Mouse (Mus musculus) erythroid progenitor cell, adult 5-6 weeks (primary cell): ENCODE results near the gene Zfp169. TPM values are rescaled to one million over a fixed set of nuclear protein-coding genes. Genes with fewer than 3 reads are reported as not detected.

Source experiments
- ATAC-seq: replicated peaks from 2 replicates; pipeline ENCODE4 v1.8.0; 2016; ENCODE audit warnings: moderate number of reproducible peaks, mild to moderate bottlenecking, moderate TSS enrichment, inconsistent platforms; ENCODE audit not compliant: poor library complexity, low FRiP score, severe bottlenecking
- total RNA-seq, 2 experiments: library from RNA; stranded (forward) in 1 of 2; stranded (reverse) in 1 of 2; fragments of 150-400 nt in 1 of 2; fragments of 186-747, 209-891 nt in 1 of 2; gene quantifications; 2 replicates each; pipeline versions ENCODE4 v1.2.3 to v1.2.4; 2015 to 2017; ENCODE audit warnings: low replicate concordance in 2 of 2

Gene Zfp169
- total RNA-seq (2015; ENCODE audit: low replicate concordance) (1.1 and 1.7 TPM in 2 replicates), total RNA-seq (2017; ENCODE audit: low replicate concordance) (1.3 and 2.2 TPM in 2 replicates)

DNA sequence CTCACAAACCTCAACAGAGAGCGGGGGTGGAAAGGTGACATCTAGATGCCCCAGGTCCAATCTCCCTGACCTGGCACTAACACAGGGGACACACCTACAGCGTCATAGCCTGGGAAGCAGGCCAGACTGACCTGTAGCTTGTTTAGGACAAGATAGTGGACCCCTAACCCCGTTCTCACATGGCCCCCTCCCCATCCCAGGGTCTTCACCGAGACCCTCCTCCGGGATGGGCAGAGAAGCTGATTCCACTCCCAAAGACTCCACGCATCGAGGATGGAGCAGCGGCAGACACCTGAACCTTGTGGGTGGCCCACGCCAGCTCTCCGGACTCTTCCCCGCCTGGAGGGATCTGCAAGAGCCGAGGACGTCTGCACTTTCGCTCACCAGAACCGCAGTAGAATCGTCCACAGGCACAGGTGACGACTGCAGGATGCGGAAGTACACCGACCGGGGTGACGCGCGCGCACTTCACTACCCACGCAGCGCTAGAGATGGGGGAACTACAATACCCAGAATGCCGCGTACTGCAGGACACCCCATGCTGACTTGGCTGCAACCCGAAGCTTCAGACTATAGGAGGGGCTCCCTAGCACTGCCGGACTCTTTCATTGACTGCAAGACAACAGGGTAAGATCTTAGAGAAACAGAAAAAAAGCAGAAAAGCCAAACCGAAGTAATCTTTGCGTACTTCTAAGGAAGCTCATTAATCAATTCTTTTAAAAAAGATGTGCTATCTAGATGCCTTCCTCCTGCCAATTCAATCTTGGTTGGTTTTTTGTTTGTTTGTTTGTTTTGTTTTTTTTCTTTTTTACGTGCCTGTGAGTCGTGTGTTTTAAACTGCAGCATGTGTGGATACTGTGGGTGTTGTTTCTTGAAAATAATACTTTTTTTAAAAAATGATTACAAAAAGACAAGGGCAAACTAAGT lies at the start of gene Zfp169, which contains the start of gene A830005F24Rik:
TSS of gene Zfp169 (minus strand) at position 449 of the 927 bp plus-strand sequence.
TSS of gene A830005F24Rik (plus strand) at position 568 of the 927 bp plus-strand sequence.
- ATAC-seq: peak; percentile 77

DNA sequence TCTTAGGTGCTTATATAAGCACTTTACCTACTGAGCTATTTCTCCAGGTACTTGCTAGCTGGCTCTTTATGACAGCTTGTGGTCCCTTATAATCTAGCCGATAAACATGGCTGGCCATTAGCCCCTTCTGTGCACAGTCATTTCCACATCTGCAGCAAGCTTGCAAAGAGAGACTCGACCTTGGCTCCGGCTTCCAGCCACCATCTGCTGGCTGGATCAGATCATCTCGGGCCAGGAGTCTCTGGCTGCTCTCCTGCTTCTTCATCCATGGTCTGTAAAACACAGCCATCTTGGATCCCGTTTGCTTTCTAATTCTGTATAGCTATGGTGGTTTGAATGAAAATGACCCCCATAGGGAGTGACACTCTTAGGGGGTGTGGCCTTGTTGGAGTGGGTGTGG lies 49.1 kb upstream of the Zfp169 start:
- ATAC-seq: no peak

DNA sequence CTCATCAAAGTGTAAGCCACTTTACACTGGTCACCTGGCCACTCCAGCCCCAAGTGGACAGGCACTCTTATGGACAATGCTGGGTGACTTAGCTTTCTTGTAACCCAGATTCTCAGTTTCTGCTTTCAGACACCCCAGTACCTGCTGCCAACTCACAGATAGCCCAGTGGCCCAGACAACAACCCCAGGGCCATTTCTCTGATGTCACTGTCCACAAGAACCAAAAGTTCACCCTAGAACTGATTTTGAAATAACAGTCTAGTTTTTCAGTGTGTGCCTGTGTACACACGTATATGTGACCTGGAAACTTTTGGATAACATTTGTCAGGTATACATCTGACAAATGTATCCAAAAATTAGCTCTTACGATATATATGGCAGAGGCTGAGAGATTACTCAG lies 48.2 kb upstream of the Zfp169 start:
- no peak for ATAC-seq

DNA sequence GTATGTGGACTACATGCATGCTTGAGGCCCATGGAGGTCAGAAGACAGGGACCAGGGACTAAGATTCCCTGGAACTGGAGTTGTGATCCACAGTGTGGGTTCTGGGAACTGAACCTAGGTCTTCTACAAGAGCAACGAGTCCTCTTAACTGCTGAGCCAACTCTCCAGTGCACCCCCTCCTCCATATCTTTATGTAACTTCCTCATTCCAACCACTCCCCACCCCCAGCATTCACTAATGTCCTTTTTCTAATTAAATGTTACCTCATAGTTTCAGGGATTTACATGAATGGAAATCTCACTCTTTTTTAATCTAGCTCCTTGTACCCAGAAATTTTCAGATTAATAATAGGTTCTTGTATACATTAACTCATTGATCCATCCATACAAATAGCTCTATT lies 42.7 kb upstream of the Zfp169 start:
- ATAC-seq: no peak

DNA sequence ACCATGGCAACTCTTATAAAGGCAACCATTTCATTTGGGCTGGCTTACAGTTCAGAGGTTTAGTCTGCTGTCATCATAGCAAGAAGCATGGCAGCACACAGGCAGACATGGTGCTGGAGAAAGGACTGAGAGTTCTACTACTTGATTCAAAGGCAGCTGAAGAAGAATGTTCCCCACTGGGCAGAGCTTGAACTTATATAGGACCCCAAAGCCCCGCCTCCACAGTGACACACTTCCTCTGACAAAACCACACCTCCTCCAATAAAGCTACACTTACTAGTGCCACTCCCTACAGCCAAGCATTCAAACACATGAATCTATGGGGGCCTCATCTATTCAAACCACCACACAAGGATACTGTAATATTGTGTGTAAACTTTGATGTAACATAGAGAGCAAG lies 41.3 kb upstream of the Zfp169 start:
- ATAC-seq: no peak

DNA sequence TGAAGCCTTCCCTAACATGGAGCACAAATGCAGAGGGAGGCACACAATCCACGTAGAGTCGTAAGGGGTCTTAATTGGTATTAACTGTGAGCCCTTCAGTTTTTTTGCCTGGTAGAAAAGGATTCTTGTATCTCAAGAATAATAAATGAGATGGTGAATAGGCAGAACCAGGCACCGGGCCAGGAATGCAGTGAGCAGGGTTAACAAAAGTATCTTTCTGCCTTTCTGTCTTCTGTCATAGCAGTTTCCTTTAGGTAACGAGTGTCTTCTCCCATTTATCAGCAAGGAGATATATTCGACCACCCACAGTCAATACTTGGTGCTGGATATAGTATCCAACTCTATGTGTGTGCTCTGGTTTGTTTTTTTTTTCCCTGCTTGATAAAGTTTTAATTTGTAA lies 40.3 kb upstream of the Zfp169 start:
- no peak for ATAC-seq

DNA sequence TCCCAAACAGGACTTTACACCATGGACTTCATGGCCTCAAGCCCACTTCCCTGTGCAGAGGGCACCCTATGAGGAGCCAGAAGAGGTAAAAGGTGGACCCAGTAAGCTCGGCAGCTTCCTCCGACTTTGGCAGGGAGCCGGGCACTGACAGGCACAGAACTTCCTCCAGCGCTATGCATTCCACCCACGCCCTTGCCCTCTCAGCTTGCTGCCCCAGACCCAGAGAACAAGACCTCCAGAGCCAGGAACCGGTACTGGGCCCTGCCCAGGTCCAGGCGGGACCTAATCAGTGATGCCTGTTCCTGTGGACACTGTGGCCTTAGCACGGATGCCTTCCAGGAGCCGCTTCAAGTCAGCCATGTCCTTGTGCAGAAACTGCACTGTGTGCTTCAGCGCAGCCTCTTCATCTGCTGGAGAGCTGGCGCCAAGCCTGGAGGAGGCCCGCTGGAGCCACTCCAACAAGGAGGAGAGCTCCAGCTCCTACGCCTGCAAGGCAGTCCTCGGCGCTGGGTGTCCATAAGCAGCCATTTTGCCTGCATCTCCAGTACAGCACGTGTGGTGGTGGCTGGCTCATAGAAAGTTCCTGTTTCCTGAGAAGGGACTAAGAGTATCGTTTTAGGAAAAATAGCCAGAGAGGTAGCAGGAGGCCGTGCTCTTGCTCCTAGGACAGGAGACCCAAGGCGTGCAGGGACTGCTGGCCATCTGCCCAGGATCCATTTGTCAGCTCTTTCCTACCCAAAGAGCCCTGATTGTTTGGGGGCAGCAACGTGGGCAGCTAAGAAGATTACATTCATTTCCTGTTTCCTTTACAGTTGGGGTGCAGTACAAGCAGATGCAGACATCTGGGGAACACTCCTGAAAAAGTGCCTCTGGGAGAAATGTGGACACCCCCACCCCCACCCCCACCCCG lies 39.2 kb upstream of the Zfp169 start:
- peak; percentile 80 for ATAC-seq

DNA sequence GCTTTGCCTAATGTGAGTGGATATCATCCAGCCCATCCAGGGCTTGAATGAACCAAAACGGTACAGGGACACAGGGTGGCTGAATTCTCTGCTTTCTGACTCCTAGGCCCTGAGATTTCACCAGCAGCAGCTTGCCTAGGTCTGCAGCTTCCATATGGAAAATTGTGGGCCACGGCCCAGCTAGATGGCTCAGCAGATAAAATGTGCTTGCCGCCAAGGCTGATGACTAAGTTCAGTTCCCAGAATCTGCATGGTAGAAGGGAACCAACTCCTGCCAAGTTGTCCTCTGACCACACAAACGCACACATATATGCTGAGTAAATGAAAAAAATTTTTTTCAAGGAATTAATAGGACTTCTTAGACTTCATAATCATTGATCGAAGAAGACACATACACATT lies 35.0 kb upstream of the Zfp169 start:
- no peak for ATAC-seq

DNA sequence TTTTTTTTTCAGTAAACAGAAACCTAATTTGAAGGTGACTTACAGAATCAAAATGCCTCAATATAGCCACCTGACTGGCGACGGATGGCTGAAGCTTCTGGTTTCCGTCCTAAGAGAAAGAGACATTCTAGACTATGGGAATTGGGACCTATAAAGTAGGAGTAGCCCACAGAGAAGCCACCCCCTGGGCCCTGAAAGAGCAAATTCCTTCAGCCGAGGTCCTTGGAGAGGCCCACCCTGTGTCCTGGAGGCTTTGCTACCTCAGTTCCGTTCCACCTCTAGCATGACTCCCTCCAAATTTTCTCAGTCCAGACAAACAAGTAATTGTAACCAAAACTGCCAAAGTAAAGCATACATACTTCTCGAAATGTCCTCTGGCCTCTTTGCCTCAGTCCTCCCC lies 34.4 kb upstream of the Zfp169 start:
- no peak for ATAC-seq

DNA sequence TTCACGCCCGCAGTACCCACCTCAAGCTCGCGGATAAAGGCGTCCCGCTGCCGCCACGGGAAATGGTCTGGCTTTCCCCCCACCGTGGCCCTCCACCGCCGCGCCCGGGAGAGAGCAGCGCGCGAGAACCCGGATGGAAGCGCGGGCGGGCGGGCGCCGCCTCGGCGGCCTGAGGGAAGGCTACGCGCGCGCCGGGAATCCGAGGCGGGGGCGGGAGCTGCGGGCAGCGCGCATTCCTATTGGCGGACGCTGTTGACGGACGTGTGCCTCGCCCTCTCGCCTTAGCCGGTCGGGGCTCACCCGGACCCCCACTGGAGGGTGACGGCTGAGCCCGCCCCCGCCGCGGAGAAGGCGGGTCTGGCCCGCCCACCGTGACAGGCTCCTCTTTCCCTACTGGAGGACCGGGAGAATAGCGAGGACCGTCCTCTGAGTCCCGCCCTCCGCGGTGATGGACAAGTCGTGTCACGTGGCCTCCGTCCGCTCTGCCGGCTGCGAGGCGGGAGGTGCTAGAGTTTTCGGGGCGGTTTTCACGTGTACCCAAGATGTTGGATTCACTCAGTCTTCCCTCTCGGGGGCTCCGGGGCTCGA lies 33.2 kb upstream of the Zfp169 start:
- ATAC-seq: peak; percentile 95

DNA sequence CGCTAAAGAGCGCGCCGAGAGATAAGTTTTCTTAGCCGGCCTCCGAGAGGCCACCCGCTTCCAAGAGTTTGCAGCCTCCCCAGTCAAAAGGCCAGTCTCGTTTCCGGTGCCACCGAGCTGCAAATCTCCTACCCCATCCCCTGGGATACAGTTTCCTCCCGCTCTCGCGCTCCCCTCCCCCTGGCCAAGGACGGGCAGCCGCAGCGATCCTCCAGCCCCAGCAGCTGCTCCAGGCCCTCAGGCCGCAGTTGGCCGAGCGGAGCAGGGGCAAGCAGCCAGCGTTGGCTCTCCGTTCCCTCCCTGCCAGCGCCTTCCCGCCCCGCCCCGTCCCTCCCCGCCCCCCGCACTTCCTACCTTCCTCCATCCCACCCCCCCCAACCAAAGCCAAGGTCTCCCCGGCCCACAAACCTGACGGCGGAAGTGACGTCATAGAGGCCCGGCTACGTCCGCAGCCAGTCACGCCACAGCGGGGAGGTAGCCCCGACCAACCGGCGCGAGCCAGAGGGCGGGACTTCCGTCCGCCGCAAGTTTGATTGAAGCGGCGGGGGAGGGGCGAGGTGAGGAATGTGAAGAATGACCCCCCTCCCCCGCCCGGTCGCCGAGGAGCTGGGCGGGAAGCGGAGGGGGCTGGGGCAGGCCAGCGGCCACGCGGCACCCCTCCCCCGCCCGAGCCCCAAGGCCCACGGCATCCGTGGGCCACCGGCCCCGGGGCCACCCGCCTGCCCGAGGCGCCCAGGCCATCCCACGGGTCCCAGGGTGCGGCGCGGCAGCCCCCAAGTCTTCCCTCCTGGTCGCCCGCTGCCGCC lies 32.4 kb upstream of the Zfp169 start:
- ATAC-seq: peak; percentile 82

DNA sequence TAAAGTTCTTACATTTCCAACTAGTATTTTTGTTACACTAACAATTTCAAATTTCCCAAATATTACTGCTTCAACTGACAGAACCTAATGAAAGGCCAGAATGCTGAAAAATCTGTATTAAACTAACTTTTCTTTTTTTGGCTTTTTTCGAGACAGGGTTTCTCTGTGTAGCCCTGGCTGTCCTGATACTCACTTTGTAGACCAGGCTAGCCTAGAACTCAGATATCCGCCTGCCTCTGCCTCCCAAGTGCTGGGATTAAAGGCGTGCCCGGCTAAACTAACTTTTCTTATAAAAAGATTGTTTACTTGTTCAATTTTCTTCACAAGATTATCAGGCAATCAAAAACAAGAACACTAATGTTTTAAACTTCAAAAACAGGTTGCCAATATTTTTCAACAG lies 31.6 kb upstream of the Zfp169 start:
- ATAC-seq: no peak

DNA sequence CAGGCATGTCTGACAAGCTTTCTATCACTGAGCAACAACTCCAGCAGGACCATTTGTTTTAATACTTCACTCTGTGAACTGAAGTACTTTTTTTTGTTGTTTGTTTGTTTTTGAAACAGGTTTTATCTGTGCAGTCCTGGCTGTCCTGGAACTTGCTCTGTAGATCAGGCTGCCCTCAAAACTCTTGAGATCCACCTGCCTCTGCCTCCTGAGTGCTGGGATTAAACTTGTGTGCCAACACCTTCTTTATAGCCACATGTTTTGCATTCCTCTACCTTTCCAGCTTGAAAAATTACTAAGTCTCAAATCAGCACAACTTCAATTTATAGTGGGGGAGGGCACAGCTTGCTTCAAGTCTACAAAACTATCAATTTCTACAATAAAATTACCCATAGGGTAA lies 31.1 kb upstream of the Zfp169 start:
- no peak for ATAC-seq

DNA sequence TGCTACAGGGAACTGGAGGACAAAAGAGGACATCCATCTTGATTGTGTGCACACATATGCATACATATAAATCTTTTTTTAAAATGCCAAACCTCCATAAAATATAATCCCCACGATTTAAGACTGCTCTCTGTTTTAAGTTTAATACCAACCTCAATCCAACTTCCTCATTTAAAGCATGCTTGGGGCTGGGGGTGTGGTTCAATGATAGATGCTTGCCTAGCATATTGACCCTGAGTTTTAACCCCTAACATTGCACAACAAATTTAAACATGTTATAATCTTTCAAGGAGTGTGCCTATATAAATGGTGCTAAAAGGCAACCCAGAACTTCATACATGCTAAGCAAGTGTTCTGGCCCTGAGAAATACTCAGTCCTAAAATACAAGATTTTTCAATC lies 27.2 kb upstream of the Zfp169 start:
- no peak for ATAC-seq

DNA sequence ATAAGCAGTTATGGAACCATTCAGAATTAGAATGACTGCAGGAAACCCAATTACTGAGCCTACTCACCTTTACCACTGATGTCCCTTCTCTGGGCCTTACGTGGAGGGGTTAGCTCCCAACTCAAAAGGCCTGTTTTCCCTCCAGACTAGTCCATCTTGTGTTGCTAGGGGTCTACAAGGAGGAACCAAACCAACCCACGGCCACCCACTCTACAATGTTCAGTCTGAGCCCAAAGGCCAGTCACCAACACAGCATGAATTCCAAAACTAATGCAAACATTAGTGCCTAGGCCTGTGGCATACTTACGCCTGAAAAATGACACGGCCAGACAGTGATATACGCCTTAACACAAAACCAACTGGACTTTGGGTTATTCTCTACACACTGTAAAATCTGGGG lies 20.2 kb upstream of the Zfp169 start:
- ATAC-seq: no peak

DNA sequence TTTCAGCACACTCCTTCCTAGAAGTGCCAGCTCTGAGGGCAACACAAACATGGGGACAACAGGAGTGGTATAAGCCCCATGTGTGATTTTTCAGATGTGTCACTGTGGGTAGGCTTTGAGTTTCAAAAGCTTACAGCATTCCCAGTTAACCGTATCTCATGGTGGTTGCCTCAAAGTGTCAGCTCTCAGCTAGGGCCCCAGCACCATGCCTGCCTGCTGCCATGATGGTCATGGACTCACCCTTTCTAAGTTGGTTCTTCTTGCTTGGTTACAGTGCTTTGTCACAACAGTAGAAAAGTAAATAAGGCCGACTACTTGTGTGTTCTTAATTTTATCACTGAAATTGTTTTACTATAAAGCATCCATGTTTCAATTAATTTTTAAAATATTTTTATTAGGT lies 18.2 kb upstream of the Zfp169 start:
- ATAC-seq: no peak

DNA sequence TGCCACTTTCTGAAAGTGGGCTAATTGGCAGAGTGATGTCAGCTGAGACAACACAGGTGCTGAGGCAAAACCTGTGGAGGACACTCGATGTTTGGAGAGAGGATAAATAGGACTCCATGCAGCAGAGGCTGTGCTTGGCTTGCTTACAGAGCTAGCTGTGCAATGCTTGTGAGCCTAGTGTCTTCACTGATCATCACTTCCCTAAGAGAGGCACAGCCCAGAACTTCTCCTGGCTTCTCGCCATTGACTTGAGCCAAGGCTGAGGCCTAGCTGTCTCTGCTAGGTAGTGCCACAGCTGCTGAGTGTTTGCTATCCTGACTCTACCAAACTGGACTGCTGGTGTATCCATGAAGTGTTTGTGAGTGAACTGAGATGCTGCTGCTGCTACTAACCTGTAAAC lies 17.4 kb upstream of the Zfp169 start:
- no peak for ATAC-seq

DNA sequence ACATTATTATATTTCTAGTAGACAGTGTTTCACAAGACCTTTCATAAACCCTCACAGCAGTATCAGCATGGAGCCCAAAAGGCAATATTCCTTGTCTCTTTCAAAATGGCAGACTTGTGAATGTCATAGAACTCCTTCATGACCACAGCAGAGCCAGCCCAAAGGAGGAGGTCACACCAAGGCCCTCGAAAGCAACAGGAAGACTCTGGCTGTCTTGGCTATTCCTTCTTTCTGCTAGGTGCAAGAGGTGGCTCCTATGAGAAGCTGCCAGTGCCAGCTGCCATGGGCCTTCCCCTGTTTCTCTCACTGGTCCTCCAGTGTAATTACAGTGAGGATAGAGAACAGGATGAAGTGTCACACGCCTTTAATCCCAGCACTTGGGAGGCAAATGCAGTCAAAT lies 15.8 kb upstream of the Zfp169 start:
- no peak for ATAC-seq

DNA sequence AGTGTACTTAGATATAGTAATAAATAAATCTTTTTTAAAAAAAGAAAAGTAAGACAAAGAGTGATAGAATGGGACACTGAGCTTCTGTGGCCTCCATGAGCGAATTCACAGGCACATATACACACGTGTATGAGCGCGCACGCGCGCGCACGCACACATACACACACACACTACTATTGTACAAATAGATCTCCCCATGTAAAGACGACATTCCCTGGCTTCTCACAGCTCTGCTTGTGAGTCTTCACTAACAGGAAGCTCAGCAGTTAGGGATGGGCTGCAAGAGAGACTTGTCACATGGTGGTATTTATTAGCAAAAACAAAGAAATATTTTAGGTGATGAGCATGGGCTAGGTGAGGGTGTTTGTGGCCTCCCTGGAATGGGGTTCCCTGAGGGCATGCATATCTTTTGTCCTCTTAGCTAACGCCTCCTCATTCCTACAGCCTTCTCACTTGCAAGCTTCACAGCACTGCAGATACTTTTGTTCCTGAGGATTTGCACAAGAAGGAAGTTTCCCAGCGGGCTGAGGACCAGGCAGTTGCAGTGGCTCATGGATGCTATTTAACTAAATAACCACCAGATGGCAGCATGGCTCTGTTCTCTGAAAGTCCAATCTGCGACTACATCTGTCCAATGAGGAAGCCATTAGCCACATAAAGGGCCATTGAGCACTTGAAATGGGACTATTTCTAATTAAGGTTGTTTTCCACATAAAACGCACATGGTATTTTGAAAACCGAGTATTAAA lies 15.0 kb upstream of the Zfp169 start:
- peak; percentile 84 for ATAC-seq
